Mouse (Mus musculus) kidney, adult 2 months (tissue): ENCODE results near the gene Timeless.

Experiments
- CTCF ChIP-seq: fragments of 200-500 bp; conservative IDR thresholded peaks from 2 replicates; pipeline ENCODE4 v1.5.1; 2011; ENCODE audit warnings: low read depth, mild to moderate bottlenecking, control low read depth, low read length, moderate library complexity, mixed read lengths; ENCODE audit not compliant: insufficient read depth, insufficient read length
- POLR2A ChIP-seq: fragments of 200-500 bp; IDR thresholded peaks from one replicate; pipeline ENCODE4 v1.6.1; 2011; ENCODE audit warnings: low read depth, low read length, control low read depth

- TF ChIP-seq CTCF, result no peak
- TF ChIP-seq POLR2A, result no peak
Observed at GRCm38 (mm10) chr10:128194024-128194550, 37.8 kb upstream of the Timeless start, which contains the start of gene Gls2.
